Mouse (Mus musculus): Measurements from ENCODE around the gene Mrps22. TPM values are rescaled to one million over a fixed set of nuclear protein-coding genes. Genes with fewer than 3 reads are reported as not detected.
A peak's percentile ranks its signal among the peaks of the same experiment; 100 is the strongest.

Mrps22 gene
- polyA plus RNA-seq, 1 experiment from 2014 or later = 32.0 TPM

DNA sequence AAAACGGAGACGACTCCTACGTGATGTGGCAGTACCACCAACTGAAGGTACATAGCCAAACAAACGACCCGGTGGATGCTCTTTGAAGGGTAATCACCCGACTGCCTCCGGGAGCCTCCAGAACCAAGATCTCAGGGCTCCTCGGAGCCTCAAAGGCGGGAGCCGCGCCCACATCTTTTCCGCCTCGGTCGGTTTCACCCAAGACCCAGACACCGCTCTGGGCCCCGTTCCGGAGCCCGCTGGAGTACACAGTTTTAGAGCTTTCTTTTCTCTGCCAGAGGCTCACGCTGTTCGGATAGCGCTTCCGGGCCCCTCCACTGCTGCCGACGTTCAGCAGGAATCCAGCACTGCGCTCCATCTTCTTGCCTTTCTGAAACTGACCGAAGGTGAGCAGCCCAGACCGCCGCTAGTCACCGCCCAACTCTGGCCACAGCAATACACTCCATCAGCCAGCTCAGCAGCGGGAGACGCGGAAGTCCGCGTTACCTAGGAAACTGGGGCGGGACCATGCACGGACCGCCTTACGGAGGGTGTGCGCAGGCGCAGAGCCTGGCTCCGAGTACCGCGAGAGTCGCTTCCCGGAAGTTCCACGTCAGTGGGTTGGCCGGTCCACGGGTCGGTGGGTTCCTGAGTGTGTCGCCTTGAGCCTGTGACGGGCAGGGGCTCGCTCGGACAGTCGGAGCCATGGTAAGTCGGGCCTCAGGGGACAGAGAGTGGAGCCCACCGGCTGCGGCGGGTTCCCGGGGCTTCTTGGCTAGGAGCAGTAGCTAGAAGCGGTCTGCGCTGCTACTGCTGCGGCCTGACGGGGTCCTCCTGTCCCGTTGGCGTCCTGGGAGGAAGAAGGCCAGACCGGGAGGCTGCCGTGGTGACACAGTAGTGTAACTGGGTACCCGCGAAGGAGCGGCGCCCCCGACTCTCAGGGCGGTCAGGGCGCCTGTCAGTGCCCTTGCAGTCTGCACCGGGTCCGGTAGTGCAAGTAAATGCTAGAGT is 38.0 kb downstream of the Mrps22 start, which contains the start of gene Copb2:
Gene Copb2, plus strand, starts transcription at position 585 of the 990 bp plus-strand sequence.
- DNase-seq (ENCODE audit: low spot score) (peak; percentile 99), ATAC-seq (ENCODE audit: low FRiP score, low TSS enrichment) (peak; percentile 99)
- Histone ChIP-seq H3K27ac (replicated peaks) (peak within 1 kb of the TSS; percentile 89), H3K9me3 (ENCODE audit: control insufficient read depth, low read length) (no peaks in the 10 kb centered on the region), H3K4me3 (ENCODE audit: low read depth, low read length) (peak within 1 kb of the TSS; percentile 94), H3K9ac (ENCODE audit: low read length) (peak within 1 kb of the TSS; percentile 97), H3K27me3 (ENCODE audit: control insufficient read depth, insufficient read depth, low read length) (no peaks in the 10 kb centered on the region), H3K4me2 (replicated peaks; ENCODE audit: low read depth) (peak within 1 kb of the TSS; percentile 72), H3K36me3 (ENCODE audit: control insufficient read depth, insufficient read depth, low read length) (0 out of 2 replicates have a peak, but pooled peaks cover 2% of the 10 kb centered on the region), H3K4me1 (replicated peaks; ENCODE audit: control insufficient read depth, insufficient read depth) (no peaks in the 10 kb centered on the region)
- under 1% methylated on average over 76 of the region's 76 CpGs for WGBS
- TF ChIP-seq EP300 (optimal IDR thresholded peaks at IDR 0.05) (peak; percentile 94), CTCF (IDR thresholded peaks at IDR 0.05; ENCODE audit: low read depth) (peak; percentile 28; the same call in 1 of the 2 replicates)

DNA sequence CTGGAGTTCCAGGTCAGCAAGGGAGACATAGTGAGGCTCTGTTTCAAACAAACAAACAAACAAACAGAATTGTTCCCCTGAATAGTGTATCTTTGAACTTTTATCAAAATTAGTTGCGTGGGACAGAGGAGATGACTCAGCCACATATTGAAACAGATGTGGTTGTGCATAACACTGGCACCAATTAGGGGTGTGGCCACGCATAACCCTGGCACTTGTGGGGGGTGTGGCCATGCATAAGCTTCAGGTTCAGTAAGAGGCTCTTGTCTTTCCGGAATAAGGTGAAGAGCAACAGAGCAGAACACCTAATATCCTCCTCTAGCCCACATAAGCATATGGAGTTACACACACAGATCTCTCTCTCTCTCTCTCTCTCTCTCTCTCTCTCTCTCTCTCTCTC is 57.4 kb downstream of the Mrps22 start:
- no peak for ATAC-seq (ENCODE audit: low FRiP score, low TSS enrichment)

More for the DNA sequence above, 57.4 kb downstream of the Mrps22 start:
- Histone ChIP-seq H3K27me3 (ENCODE audit: control insufficient read depth, insufficient read depth, low read length) (no peaks in the 10 kb centered on the region), H3K4me3 (ENCODE audit: low read depth, low read length) (no peak overlapping the region), H3K9me3 (ENCODE audit: control insufficient read depth, low read length) (no peaks in the 10 kb centered on the region), H3K4me1 (replicated peaks; ENCODE audit: control insufficient read depth, insufficient read depth) (no peaks in the 10 kb centered on the region), H3K27ac (replicated peaks) (no peak overlapping the region), H3K36me3 (ENCODE audit: control insufficient read depth, insufficient read depth, low read length) (no peaks in the 10 kb centered on the region), H3K9ac (ENCODE audit: low read length) (no peak overlapping the region), H3K4me2 (replicated peaks; ENCODE audit: low read depth) (no peak overlapping the region)
- DNase-seq (ENCODE audit: low spot score) = no peak
- WGBS = 70% methylated on average over 3 of the region's 3 CpGs
- TF ChIP-seq EP300 (optimal IDR thresholded peaks at IDR 0.05) (no peak), CTCF (IDR thresholded peaks at IDR 0.05; ENCODE audit: low read depth) (no peak)

Other genes with a start within 250 kb of the Mrps22 start
- gene Rbp1, start 178.7 kb downstream of the Mrps22 start, polyA plus RNA-seq (2015; fragmentation: Nextera tagmentation; extraction: Ambion mirVana) = 44.6 and 45.7 TPM in 2 replicates
- 197 and 200 TPM in 2 replicates for gene Rbp2, start 115.5 kb downstream of the Mrps22 start, polyA plus RNA-seq (2015; fragmentation: Nextera tagmentation; extraction: Ambion mirVana)
- 102 and 105 TPM in 2 replicates for gene Copb2, start 37.9 kb downstream of the Mrps22 start, polyA plus RNA-seq (2015; fragmentation: Nextera tagmentation; extraction: Ambion mirVana)
- not detected in 2 replicates for gene Prr23a1, start 240.8 kb upstream of the Mrps22 start, polyA plus RNA-seq (2015; fragmentation: Nextera tagmentation; extraction: Ambion mirVana)